Mouse (Mus musculus) limb, embryonic 10.5 days (tissue): ENCODE results near the gene Plcb1. TPM values are rescaled to one million over a fixed set of nuclear protein-coding genes. Genes with fewer than 3 reads are reported as not detected.

Source experiments
- DNase-seq: peaks from one replicate; pipeline ENCODE4 v3.0.0-alpha.2; 2017; ENCODE audit warnings: low spot score
- H3K27ac ChIP-seq: fragments of 300-500 bp; sonication (generic); 2 replicates; pipeline ENCODE4 v1.5.1; 2016; ENCODE audit warnings: mild to moderate bottlenecking
- H3K27me3 ChIP-seq: fragments of 300-500 bp; sonication (generic); 2 replicates; pipeline ENCODE4 v1.6.1; 2016; ENCODE audit warnings: low read depth, mild to moderate bottlenecking; ENCODE audit not compliant: poor library complexity, severe bottlenecking
- H3K36me3 ChIP-seq: fragments of 300-500 bp; sonication (generic); 2 replicates; pipeline ENCODE4 v1.6.1; 2016; ENCODE audit warnings: mild to moderate bottlenecking, moderate library complexity
- H3K4me1 ChIP-seq: fragments of 300-500 bp; sonication (generic); 2 replicates; pipeline ENCODE4 v1.6.1; 2016
- H3K4me3 ChIP-seq: fragments of 300-500 bp; sonication (generic); 2 replicates; pipeline ENCODE4 v1.5.1; 2016; ENCODE audit warnings: mild to moderate bottlenecking, moderate library complexity
- H3K9me3 ChIP-seq: fragments of 300-500 bp; sonication (generic); replicated peaks from 2 replicates; pipeline ENCODE4 v1.6.1; 2016; ENCODE audit warnings: mild to moderate bottlenecking
- WGBS: fragments of 180-500 bp; shearing (Covaris S2); methylation state at CpG from one replicate; pipeline ENCODE4 v1.1.7; 2016; 5-methylcytosine and 5-hydroxymethylcytosine counted together
- polyA plus RNA-seq: library from polyadenylated mRNA; unstranded; fragments of >200 nt; fragmentation: Nextera tagmentation; extraction: Ambion mirVana; gene quantifications from 2 replicates; pipeline ENCODE4 v1.2.1, GENCODE M21; 2016

The Plcb1 gene
- polyA plus RNA-seq, 1 experiment from 2014 or later, result 12.2 TPM

- Histone ChIP-seq H3K9me3 (no peaks in the 10 kb centered on the region), H3K27ac (no peak overlapping the region), H3K27me3 (no peaks in the 10 kb centered on the region), H3K36me3 (no peaks in the 10 kb centered on the region), H3K4me1 (no peaks in the 10 kb centered on the region), H3K4me3 (no peak overlapping the region)
- 88% methylated on average over 2 of the region's 2 CpGs for WGBS
- no peak for DNase-seq
Observed at GRCm38 (mm10) chr2:134901521-134901920, 115.7 kb downstream of the Plcb1 start.

DNA sequence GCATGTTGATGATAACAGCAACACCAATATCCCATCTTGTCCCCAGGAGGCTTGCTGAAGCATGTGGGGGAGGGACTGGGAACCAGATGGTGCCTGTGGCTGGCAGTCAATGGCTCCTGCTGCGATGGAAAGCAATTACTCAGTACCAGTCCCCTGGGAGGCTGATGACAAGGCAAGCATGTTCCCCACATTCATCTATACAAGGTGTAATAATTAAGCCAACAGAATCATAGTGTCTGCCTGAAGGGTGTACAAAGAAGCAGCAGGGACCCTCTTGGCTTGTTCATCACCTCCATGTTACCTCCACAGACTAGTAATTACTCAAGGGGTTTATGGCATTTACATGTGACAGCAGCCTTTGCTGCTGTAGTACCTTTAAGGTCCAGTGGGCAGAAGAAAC is 125.0 kb downstream of the Plcb1 start:
- peaks cover 35% of the 10 kb centered on the region for H3K4me1 ChIP-seq
- H3K27ac ChIP-seq, result no peak overlapping the region
- H3K4me3 ChIP-seq, result no peak overlapping the region
- no peaks in the 10 kb centered on the region for H3K27me3 ChIP-seq
- no peaks in the 10 kb centered on the region for H3K9me3 ChIP-seq
- H3K36me3 ChIP-seq, result no peaks in the 10 kb centered on the region
- 19% methylated on average over 1 of the region's 1 CpGs for WGBS
- DNase-seq, result no peak

DNA sequence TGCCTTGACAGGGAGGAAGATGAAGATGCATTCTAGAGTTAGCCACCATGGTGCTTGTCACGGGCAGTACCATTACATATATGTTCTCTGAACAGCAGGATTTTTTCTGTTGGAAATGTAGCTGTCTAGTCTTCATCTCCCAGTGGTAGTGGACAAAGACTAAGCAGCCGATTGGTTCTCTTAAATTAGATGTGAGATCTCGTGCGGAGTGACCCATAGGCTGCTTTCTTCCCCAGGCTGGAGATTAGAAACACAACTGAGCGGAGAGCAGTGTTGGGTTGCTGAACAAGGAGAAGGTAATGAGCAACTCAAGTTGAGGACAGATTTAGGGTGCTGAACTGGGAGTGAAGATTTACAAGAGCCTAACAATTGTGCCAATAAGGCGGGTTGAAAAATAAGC is 125.5 kb downstream of the Plcb1 start:
- H3K4me1 ChIP-seq, result peaks cover 35% of the 10 kb centered on the region
- H3K27ac ChIP-seq, result no peak overlapping the region
- H3K36me3 ChIP-seq, result no peaks in the 10 kb centered on the region
- no peak for DNase-seq
- H3K27me3 ChIP-seq, result no peaks in the 10 kb centered on the region
- no peak overlapping the region for H3K4me3 ChIP-seq
- 76% methylated on average over 6 of the region's 6 CpGs for WGBS
- no peaks in the 10 kb centered on the region for H3K9me3 ChIP-seq

DNA sequence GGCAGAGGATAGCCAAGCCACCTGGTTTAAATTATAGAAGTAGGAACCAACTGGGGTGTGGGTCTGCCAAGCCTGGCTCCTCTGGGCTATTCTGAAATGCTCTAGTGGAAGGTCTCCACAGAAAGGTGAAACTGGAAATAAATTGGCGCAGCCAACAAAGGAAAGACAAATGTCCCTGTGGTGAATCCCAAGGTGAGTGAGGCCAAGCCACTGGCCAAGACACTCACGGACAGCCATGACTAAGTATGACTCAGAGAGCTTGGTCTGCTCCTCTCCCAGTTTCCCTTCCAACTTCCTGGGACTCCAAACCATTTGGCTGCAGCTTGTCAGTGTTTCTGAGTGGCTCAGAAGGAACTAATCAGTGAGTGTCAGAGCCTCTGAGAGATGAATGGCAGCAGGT is 126.7 kb downstream of the Plcb1 start:
- no peak for DNase-seq
- H3K4me1 ChIP-seq, result peaks cover 35% of the 10 kb centered on the region
- H3K9me3 ChIP-seq, result no peaks in the 10 kb centered on the region
- H3K27ac ChIP-seq, result no peak overlapping the region
- H3K4me3 ChIP-seq, result no peak overlapping the region
- no peaks in the 10 kb centered on the region for H3K27me3 ChIP-seq
- H3K36me3 ChIP-seq, result no peaks in the 10 kb centered on the region
- 61% methylated on average over 2 of the region's 2 CpGs for WGBS

DNA sequence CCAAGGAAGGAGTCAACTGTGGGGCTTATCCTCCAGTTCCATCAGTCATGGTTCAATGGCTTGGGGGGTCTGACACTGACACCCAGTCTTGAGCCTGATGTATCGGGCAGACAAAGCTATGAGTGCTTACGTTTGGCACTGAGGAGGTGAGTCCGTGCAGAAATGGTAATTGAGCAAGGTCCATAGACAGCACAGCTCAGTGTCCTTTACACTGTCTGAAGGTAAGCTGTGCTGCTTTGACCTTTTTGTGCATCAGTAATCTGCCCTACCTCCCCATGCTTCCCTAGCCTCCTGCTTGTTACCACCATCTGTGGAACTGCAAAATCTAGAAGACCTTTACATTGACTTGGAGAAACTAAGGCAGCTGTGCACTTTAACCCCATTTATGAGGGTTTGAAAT is 127.7 kb downstream of the Plcb1 start:
- 96% methylated on average over 3 of the region's 3 CpGs for WGBS
- peaks cover 35% of the 10 kb centered on the region for H3K4me1 ChIP-seq
- H3K27ac ChIP-seq, result 0 out of 2 replicates have a peak overlapping the region, but pooled peaks have one; percentile 34
- H3K9me3 ChIP-seq, result no peaks in the 10 kb centered on the region
- no peaks in the 10 kb centered on the region for H3K27me3 ChIP-seq
- no peak for DNase-seq
- H3K36me3 ChIP-seq, result no peaks in the 10 kb centered on the region
- no peak overlapping the region for H3K4me3 ChIP-seq

DNA sequence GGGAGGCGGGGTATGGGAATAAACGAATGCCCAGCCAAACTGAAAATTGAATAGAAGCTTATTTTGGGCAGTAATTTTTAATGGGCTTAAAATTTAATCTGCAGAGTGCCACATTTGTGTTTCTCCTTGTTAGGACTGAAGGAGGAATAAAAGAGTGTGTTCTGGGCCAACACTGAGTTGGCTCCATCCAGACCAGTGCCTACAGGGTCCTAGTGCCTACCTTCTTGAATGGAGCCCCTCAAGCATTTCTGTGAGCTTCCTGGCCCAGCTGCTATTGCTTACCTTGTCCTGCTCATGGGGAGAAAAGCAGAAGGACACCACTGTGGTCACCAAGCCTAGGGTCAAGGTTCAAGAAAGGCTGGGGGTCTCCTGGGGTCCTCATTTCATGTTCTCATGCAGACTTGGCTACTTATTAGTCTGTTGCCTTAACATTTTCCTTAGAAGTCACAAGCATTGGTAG is 128.3 kb downstream of the Plcb1 start:
- DNase-seq, result no peak
- H3K4me3 ChIP-seq, result no peak overlapping the region
- peaks cover 35% of the 10 kb centered on the region for H3K4me1 ChIP-seq
- 90% methylated on average over 2 of the region's 2 CpGs for WGBS
- H3K9me3 ChIP-seq, result no peaks in the 10 kb centered on the region
- H3K36me3 ChIP-seq, result no peaks in the 10 kb centered on the region
- no peaks in the 10 kb centered on the region for H3K27me3 ChIP-seq
- no peak overlapping the region for H3K27ac ChIP-seq

DNA sequence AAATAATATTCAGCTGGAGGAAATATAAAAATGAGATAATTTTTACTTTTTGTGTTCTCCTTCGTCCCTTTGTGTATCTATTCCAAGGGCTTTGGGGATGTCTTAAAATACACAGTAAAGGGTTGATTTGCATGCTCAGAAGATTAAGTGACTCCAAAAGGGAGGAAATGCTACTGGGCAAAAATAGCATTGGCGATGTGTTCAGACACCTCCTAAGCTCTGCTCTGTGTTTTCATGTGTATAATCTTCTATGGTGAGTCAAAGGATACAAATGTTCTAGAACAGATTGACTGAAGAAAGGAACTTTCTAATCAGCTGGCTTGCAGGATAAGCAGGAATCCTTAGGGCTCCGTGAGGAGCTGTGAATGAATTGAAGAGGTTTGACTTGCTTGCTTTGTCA is 129.2 kb downstream of the Plcb1 start:
- Histone ChIP-seq H3K36me3 (no peaks in the 10 kb centered on the region), H3K4me3 (no peak overlapping the region), H3K4me1 (peaks cover 35% of the 10 kb centered on the region), H3K9me3 (no peaks in the 10 kb centered on the region), H3K27ac (no peak overlapping the region), H3K27me3 (no peaks in the 10 kb centered on the region)
- WGBS, result 95% methylated on average over 3 of the region's 3 CpGs
- no peak for DNase-seq

GRCm38 (mm10) chr2:134920611-134921280 is 134.9 kb downstream of the Plcb1 start:
- H3K9me3 ChIP-seq, result no peaks in the 10 kb centered on the region
- H3K4me1 ChIP-seq, result no peaks in the 10 kb centered on the region
- no peaks in the 10 kb centered on the region for H3K36me3 ChIP-seq
- no peak for DNase-seq
- H3K27ac ChIP-seq, result no peak overlapping the region
- 84% methylated on average over 9 of the region's 9 CpGs for WGBS
- H3K4me3 ChIP-seq, result no peak overlapping the region
- H3K27me3 ChIP-seq, result no peaks in the 10 kb centered on the region

DNA sequence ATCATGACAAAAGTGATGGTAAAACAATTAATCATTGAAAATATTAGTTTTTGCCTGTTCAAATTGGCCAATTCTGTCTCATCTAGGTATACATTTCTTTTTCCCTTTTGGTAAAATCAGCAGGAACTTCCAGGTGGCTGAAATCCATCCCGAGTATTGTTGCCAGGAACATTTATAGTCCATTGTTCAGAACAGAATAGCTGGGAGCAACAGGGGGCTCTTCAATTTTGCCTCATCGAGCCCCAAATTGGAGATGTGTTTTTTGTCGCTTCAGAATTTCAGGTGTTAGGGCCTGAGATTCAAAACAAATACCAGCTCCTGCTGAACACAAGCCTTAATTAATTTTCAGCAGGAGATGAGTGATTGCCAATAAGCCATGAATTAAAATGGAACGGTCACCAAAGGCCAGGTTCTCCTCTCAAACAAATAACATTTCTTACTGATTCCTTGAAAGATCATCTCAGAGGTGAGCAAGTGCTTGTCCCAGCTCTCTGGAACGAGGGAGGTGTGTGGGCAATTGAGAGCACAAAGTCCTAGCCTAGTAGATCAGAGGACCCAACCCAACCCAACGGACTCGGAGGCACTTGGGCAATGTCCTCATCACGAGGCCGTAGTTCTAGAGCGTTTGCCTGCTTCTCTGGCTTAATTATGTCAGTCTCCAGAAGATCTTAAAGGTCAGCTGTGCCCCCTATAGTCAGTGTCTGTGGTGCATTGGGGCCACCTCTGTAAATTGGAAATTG is 136.9 kb downstream of the Plcb1 start:
- Histone ChIP-seq H3K4me1 (peaks cover 6% of the 10 kb centered on the region), H3K36me3 (no peaks in the 10 kb centered on the region), H3K4me3 (no peak overlapping the region), H3K27ac (no peak overlapping the region), H3K27me3 (no peaks in the 10 kb centered on the region), H3K9me3 (no peaks in the 10 kb centered on the region)
- DNase-seq, result no peak
- 89% methylated on average over 10 of the region's 10 CpGs for WGBS

GRCm38 (mm10) chr2:134924143-134924655 is 138.3 kb downstream of the Plcb1 start:
- WGBS, result 89% methylated on average over 4 of the region's 4 CpGs
- Histone ChIP-seq H3K9me3 (no peaks in the 10 kb centered on the region), H3K36me3 (no peaks in the 10 kb centered on the region), H3K27ac (no peak overlapping the region), H3K27me3 (no peaks in the 10 kb centered on the region), H3K4me1 (peaks cover 6% of the 10 kb centered on the region), H3K4me3 (no peak overlapping the region)
- DNase-seq, result no peak

DNA sequence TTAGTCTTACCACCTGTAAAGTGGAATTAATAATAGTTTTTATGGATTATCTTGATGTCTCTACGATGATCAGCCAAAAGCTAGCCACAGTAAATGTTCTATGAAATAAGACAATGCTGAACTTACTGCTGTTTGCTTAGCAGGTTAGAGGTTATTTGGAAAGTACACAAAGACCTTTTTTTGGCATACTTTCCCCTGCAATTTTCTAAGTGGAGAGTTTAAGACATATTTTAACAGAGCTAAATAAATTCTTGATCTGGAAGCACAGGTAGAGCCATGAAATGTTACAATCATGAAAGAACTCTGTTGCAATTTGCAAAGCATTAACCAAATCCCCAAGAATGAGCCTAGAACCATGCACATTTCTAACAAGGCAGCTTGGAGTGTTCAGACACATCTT is 140.4 kb downstream of the Plcb1 start:
- 92% methylated on average over 1 of the region's 1 CpGs for WGBS
- no peaks in the 10 kb centered on the region for H3K27me3 ChIP-seq
- no peaks in the 10 kb centered on the region for H3K36me3 ChIP-seq
- no peaks in the 10 kb centered on the region for H3K9me3 ChIP-seq
- no peak overlapping the region for H3K27ac ChIP-seq
- peaks cover 13% of the 10 kb centered on the region for H3K4me1 ChIP-seq
- no peak overlapping the region for H3K4me3 ChIP-seq
- no peak for DNase-seq

GRCm38 (mm10) chr2:134927072-134927471 is 141.2 kb downstream of the Plcb1 start:
- no peak for DNase-seq
- no peaks in the 10 kb centered on the region for H3K27me3 ChIP-seq
- no peak overlapping the region for H3K4me3 ChIP-seq
- no peaks in the 10 kb centered on the region for H3K9me3 ChIP-seq
- no peaks in the 10 kb centered on the region for H3K36me3 ChIP-seq
- H3K4me1 ChIP-seq, result peaks cover 13% of the 10 kb centered on the region
- H3K27ac ChIP-seq, result no peak overlapping the region
- 50% methylated on average over 5 of the region's 5 CpGs for WGBS

- Histone ChIP-seq H3K27ac (no peak overlapping the region), H3K27me3 (no peaks in the 10 kb centered on the region), H3K4me1 (peaks cover 13% of the 10 kb centered on the region), H3K9me3 (no peaks in the 10 kb centered on the region), H3K36me3 (no peaks in the 10 kb centered on the region), H3K4me3 (no peak overlapping the region)
- no peak for DNase-seq
Observed at GRCm38 (mm10) chr2:134929452-134929851, 143.6 kb downstream of the Plcb1 start.
